Mouse (Mus musculus) lung, adult 2 months (tissue): Measurements from ENCODE around the gene Flnb.

Source experiments
- CTCF ChIP-seq: fragments of 200-500 bp; IDR thresholded peaks from 2 replicates; pipeline ENCODE4 v1.5.1; 2011; ENCODE audit warnings: mild to moderate bottlenecking, low read length, control low read depth; ENCODE audit not compliant: insufficient read depth
- POLR2A ChIP-seq: fragments of 200-500 bp; IDR thresholded peaks from 2 replicates; pipeline ENCODE4 v1.6.1; 2011; ENCODE audit warnings: low read depth, mild to moderate bottlenecking, control low read depth, low read length, borderline replicate concordance; ENCODE audit errors: extremely low read depth

DNA sequence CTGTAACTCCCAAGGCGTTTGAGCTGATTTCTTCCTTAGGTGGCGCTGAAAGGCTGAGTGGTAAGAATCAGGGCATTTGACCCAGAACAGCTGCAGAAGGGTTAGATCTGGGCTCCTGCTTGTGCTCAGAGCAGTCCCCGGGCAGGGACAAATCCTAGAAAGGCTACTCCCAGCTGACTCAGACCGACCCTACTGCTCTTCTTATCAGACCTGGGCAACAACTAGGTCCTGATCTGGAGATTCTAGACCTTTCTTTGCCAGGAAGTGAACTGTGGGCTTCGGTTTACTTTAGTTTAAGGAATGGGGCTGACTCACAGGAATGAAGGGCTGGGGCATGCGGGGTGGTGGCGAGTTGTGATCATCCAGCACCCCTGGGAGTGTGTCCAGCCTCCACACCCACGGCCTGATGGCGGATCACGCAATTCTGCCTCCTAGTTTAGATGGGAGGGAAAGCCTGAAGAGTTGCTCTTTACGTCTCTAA lies 9.2 kb upstream of the Flnb start:
- TF ChIP-seq CTCF (no peak), POLR2A (no peak)
